Mouse (Mus musculus) thymus, postnatal 4 days (tissue): Measurements from ENCODE around the gene Hoxa13.
A peak's percentile ranks its signal among the peaks of the same experiment; 100 is the strongest.

ENCODE experiments used
- DNase-seq: peaks from one replicate; pipeline ENCODE4 v3.0.0; 2021

The Hoxa13 gene

DNA sequence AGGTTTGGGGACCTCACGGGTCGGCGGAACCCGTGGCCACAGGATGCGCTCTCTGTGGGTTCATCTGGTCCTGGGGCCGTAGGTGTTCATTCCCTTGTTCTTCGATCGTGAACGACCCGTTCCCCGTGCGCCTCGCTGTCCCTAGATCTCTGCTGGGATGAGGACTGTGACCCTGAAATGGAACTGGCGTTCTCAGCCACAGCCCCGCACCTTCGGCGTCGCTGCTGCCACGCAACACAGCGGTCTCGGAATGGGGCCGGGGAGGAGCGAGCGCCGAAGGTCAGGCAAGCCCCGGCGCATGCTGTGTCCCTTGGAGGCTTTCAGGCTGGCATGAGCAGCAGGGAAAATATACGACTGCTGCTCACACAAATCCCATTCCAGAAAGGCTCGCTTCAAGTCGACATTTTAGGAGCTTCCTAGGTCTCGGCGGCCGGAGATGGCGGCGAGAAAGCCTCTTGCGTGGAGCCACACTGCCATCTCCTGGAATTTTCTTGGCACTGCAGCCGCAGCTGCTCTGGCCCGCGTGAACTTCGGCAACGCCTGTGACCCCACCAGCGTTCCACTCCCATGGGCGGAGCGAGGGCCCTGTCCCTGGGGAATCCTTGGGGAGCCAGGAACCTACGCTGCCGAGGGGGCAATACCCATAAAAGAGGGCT is 39.2 kb downstream of the Hoxa13 start, which contains the start of gene Hoxa7:
Gene Hoxa7 (minus strand): TSS at position 518 of the 656 bp plus-strand sequence.
- peak; percentile 88 for DNase-seq

DNA sequence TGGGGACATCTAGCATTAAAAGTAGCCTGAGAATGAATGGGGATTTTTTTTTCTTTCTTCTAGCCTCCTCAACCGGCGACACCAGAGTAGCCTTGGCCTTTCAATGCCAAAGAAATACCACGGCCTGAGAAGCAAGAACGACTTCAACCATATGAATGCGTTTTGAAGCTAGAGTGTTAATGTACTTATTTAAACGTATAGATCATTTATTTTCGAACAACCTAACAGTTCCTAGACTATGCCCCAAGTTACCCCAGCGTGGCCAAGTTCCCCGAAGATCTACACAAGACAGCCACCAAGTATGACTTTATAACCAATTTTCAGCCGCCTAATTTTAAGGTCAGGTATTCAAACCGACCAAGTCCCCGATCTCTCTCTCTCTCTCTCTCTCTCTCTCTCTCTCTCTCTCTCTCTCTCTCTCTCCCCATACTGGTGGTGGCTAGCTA is 39.8 kb downstream of the Hoxa13 start:
- DNase-seq, result no peak

DNA sequence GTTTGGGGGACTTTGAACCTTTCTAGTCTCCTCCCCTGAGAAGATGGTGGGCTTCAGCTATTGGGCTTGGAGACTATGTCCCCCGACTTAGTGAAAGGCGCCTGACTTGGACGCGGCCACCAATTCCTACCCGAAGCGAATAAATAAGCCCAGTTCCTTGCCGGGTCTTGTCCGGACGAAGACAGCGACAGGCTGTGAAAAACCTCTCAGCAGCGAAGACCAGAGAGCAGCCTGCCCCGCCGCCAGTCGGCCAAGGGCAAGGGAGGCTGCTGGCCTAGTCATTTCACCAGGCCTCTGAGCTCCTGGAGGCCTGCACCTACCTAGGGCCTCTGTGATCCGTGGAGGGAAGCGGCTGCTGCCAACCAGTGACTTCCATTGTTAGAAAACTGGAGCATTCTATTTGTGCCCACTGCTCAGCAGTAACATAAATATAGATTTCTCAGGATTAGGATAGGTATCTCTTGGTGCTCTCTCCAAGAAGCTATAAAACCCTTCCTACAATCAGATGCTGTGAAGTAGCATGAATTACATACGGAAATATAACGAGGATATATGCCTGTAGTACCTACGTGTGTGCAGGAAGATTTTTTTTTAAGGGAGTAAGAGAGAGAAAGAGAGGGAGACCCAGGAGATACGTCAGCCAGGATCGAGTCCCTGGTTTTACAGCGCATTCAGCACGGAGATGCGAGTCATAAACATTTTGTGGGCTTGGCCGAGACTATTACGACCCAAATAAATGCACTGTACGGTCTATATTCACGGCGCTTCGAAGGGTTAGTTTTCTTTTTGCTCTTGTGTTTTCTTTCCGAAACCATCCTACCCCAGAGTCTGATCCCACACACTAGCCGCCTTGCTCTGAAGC is 40.4 kb downstream of the Hoxa13 start:
- DNase-seq, result no peak

DNA sequence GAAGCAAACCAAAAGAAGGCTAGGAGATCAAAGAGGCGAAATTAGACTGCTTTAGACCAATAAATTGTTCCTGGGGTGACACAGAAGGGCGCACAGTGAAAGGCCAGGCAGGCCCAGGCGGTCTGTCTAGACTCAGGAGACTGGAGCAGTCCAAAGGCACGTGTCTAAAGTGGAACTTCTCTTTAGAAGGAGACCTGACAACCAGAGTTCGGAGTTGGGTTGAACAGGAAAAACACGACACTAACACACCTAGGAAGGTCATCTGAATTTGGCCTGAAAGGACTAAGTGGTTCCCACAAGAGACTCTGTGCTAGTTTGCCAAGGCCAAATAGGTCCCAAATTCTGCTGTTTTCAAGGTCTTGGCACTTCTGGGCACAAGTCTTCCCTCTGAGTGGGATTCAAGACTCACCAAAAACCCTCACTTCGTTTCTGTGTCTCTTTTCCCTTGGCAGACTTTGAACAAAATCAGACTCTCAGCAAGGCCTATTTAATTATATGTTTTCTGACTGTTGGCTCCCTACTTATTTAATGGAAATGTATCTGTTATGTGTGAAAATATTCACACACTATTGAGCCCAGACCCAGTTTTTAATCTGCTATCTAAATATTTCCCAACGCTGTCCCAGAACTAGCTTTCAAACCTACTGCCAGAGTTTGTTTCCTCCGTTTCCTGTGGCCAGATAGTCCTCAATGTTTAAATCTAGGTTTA is 41.3 kb downstream of the Hoxa13 start:
- DNase-seq, result no peak

GRCm38 (mm10) chr6:52218643-52219215 is 42.0 kb downstream of the Hoxa13 start:
- DNase-seq, result no peak

DNA sequence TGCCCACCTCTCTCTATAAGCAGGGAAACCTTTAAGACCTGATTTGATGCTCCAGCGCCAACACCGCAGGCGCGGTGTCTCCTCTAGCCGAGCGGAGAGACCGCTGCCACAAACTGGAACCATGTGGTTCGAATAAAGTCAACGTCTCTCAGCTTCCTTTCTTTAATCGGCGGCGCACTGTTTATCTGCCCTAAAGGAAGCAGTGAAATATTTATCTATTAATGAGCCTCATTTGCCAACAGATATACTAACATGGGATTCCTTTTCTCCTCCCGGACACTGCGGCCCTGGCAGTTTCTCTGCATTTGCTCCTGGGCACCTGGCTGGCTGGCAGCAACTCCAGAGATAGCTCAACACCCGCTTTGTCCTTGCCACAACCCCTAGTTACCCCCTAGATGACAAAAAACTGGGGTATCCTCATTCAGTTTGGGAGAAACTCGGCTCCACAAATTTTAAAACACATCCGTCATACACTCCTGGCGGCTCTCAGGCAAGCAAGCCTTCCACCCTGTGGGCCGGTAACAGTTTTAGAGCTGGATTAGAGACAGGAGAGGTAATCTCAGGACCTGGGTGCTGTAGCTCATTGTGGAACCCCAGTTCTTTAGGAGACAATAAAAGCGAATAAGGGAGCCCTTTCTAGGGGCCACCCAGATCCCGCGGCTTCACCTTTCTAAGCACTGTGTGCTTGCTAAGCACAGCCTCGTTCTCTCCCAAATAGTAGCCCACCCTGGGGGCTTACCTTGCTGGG is 42.6 kb downstream of the Hoxa13 start:
- no peak for DNase-seq

DNA sequence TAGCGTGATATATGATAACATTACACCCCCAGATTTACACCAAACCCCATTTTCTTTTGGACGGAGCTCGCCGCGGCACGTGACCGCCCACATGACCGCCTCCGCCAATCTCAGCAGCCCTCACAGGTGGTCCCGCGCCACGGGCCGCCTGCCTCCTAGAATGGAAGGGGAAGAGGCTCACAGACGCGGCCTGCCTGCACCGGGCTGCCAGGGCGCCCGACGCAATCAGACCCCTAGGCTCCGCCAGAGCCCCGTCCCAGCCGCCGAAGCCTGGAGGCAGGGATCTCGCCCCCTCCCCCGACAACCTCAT is 43.3 kb downstream of the Hoxa13 start:
- peak; percentile 72 for DNase-seq

DNA sequence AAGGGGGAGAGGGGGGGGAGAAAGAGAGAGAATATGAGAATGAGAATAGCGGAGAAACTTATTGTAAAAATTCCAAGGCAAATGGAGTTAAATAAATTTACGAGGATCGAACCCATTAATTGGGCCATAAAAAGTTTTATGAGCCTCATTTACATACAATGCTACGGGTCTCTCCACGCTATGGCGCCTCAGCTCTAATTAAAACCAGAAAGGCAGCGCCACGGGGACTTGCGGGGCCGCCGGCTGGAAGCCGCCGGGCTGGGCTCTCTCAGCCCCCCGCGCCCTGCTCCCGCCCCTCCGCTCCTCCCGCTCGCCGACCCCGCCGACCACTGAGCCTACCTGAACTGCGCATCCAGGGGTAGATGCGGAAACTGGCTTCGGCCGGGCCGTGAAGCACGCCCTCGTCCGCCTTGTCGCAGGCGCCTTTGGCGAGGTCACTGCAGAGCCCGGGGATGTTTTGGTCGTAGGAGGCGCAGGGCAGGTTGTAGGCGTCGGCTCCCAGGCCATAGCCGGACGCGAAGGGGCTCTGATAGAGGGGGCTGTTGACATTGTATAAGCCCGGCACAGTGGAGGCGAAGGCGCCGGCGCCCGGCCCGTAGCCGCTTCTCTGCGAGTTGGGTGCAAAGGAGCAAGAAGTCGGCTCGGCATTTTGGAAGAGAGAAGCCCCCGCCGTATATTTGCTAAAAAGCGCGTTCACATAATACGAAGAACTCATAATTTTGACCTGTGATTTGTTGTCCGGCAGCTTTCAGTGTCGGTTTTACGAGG is 43.8 kb downstream of the Hoxa13 start:
- DNase-seq, result no peak

GRCm38 (mm10) chr6:52215771-52216535 is 44.7 kb downstream of the Hoxa13 start:
- no peak for DNase-seq

- no peak for DNase-seq
Measured at GRCm38 (mm10) chr6:52215070-52215469, 45.6 kb downstream of the Hoxa13 start.

DNA sequence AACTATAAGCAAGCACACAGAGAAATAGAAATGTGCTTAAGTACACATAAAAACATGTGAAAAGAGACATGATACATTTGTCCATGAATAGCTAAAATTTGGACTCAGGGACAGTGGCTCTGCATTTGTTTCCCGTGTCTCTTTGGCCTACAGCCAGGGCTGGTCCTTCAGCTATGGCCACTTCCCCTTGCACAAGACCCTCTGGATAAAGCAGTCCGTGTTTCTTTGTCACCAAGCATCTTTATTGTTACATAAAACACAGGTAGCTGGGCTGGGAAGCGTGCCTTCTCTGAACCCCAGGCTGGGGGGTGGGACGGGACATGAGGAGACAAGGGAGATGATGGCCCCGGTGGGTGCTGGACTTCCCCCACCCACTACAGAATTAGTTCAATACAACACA is 46.4 kb downstream of the Hoxa13 start:
- no peak for DNase-seq

GRCm38 (mm10) chr6:52213119-52213986 is 47.3 kb downstream of the Hoxa13 start, which contains the start of the genes Hoxa3 and Gm28308:
TSS of gene Hoxa3 (minus strand) at chr6:52213336.
TSS of gene Gm28308 (minus strand) at chr6:52213339.
- DNase-seq, result no peak

GRCm38 (mm10) chr6:52212556-52213118 is 48.0 kb downstream of the Hoxa13 start:
- no peak for DNase-seq

- no peak for DNase-seq
Measured at GRCm38 (mm10) chr6:52211961-52212360, 48.7 kb downstream of the Hoxa13 start.

GRCm38 (mm10) chr6:52211170-52211935 is 49.3 kb downstream of the Hoxa13 start:
- peak; percentile 87 for DNase-seq

DNA sequence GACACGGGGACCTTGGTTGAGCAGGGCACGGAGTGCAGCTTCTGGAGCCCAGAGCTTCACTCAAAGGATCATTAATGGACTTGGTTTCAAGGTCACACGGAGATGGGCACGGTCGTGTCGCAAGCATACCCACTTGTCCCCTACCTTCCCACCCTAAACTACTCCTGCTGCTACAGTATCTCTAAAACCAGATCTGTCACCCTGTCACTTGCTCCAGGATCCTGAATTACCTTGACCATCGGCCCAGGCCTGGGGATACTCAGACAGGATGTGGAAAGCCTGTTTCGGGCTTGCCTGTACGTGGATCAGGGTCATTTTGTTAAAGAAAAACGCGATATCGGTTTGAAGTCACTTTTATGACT is 51.0 kb downstream of the Hoxa13 start:
- DNase-seq, result no peak

DNA sequence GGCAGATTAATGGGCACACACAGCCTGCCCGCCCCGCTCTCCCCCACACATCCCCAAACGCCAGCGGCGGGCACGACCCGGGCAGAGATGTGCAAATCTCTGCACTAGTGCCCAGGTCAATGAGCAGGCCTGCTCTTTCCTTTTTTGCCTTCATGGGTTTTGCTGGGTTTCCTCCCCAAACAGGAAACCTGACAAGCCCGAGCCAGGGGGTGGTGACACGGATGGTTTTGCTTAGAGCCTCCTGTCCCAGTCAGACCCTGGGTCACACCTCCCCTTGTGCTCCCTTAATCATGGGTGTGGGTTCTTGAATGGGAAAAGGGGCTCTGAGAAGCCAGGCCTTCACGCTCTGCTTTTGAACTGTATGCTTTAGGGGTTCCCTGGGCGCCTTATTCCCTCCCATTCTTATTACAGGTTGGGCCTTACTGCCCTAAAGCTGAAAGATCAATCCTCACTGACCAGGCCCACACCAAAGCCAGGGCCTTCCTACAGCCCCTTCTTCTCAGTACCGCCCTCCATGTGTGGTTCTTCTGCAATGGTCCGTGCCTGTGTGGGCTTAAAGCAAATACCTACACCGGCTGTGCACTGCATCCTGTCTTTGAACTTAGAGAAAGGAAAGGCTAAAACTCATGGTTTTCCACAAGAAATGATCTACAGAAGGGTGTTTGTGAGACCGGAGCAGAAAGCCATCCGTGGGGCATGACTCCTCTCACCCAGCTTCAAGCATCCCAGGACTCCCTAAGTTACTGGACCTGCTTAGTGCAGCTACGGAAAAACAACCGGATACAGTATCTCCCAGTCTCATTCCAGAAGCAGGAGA is 51.6 kb downstream of the Hoxa13 start:
- no peak for DNase-seq
